In genomic region chr14:73472205-73472604, GRCm38 (mm10) we compare ENCODE assay signal across 16 mouse cellular contexts. TPM values are rescaled to one million over a fixed set of nuclear protein-coding genes. Genes with fewer than 3 reads are reported as not detected.
DNase-seq lines count a peak whose midpoint lies in the region; ATAC-seq and TF ChIP-seq lines count a peak whose summit lies in the region.
"Had no signal": no experiment of that assay in that cellular context is flagged by ENCODE, and none has a peak within 500 bp of the region (broad histone marks: within the 10 kb centered on the region; RNA-seq: fewer than 3 reads in every experiment).

No protein-coding gene starts in this region.

- no peak for TF ChIP-seq POLR2A in MEL (IDR thresholded peaks at IDR 0.05; ENCODE audit: control insufficient read depth in 1 of 2, insufficient read depth in 1 of 2, low read depth in 1 of 2, low read length in 2 of 2, poor library complexity in 1 of 2)

- no peak overlapping the region for H3K9ac ChIP-seq in forebrain, embryonic 12.5 days
- no peak overlapping the region for H3K9ac ChIP-seq in forebrain, embryonic 15.5 days (replicated peaks)
- no peak overlapping the region for H3K9ac ChIP-seq in limb, embryonic 12.5 days (replicated peaks)
- H3K9ac ChIP-seq in MEL (ENCODE audit: control insufficient read depth, low read depth, low read length, poor library complexity, severe bottlenecking), result no peak overlapping the region
- H3K9ac ChIP-seq in neural tube, embryonic 13.5 days, result no peak overlapping the region
- H3K9ac ChIP-seq: intestine, embryonic 15.5 days had no signal

- 53% methylated on average over 7 of the region's 7 CpGs for WGBS in forebrain, embryonic 12.5 days
- 30% methylated on average over 7 of the region's 7 CpGs for WGBS in forebrain, embryonic 15.5 days
- 19% methylated on average over 7 of the region's 7 CpGs for WGBS in limb, embryonic 12.5 days
- WGBS in limb, embryonic 10.5 days, result 33% methylated on average over 7 of the region's 7 CpGs
- WGBS in neural tube, embryonic 13.5 days, result 34% methylated on average over 7 of the region's 7 CpGs

- H3K4me1 ChIP-seq in forebrain, embryonic 12.5 days, result peaks cover 26% of the 10 kb centered on the region; the same call in 1 of the 2 replicates
- H3K4me1 ChIP-seq in forebrain, embryonic 15.5 days, result peaks cover 41% of the 10 kb centered on the region
- H3K4me1 ChIP-seq in limb, embryonic 12.5 days (replicated peaks), result peaks cover 30% of the 10 kb centered on the region
- H3K4me1 ChIP-seq in limb, embryonic 10.5 days, result peaks cover 16% of the 10 kb centered on the region
- peaks cover 0 to 11% of the 10 kb centered on the region in 2 experiments; a peak in 2 of 4 replicates for H3K4me1 ChIP-seq in MEL (ENCODE audit: control insufficient read depth in 1 of 2, insufficient read depth in 2 of 2, low read length in 2 of 2)
- H3K4me1 ChIP-seq in neural tube, embryonic 13.5 days (replicated peaks), result peaks cover 37% of the 10 kb centered on the region
- H3K4me1 ChIP-seq: intestine, embryonic 15.5 days had no signal

- no peak for ATAC-seq in forebrain, embryonic 12.5 days (ENCODE audit: low FRiP score)
- ATAC-seq in forebrain, embryonic 15.5 days (replicated peaks), result no peak
- no peak for ATAC-seq in limb, embryonic 12.5 days (ENCODE audit: insufficient number of reproducible peaks, insufficient read depth, low FRiP score, low TSS enrichment, low read depth)
- ATAC-seq in neural tube, embryonic 13.5 days (ENCODE audit: low read depth), result peak; percentile 55; the same call in 1 of the 2 replicates
- ATAC-seq: intestine, embryonic 15.5 days had no signal

- H3K4me2 ChIP-seq in forebrain, embryonic 12.5 days, result no peak overlapping the region
- H3K4me2 ChIP-seq in forebrain, embryonic 15.5 days (replicated peaks), result no peak overlapping the region
- no peak overlapping the region for H3K4me2 ChIP-seq in limb, embryonic 12.5 days
- H3K4me2 ChIP-seq in neural tube, embryonic 13.5 days, result 0 out of 2 replicates have a peak overlapping the region, but pooled peaks have one; percentile 11
- H3K4me2 ChIP-seq: intestine, embryonic 15.5 days; liver, embryonic 11.5 days had no signal

- H3K27me3 ChIP-seq in forebrain, embryonic 12.5 days, result no peaks in the 10 kb centered on the region
- H3K27me3 ChIP-seq in forebrain, embryonic 15.5 days, result no peaks in the 10 kb centered on the region
- H3K27me3 ChIP-seq in limb, embryonic 12.5 days, result no peaks in the 10 kb centered on the region
- H3K27me3 ChIP-seq in limb, embryonic 10.5 days (ENCODE audit: low read depth, poor library complexity, severe bottlenecking), result no peaks in the 10 kb centered on the region
- H3K27me3 ChIP-seq in MEL (ENCODE audit: control insufficient read depth in 1 of 2, insufficient read depth in 2 of 2, low read length in 2 of 2), result no peaks in the 10 kb centered on the region; a peak in 1 of 4 replicates
- H3K27me3 ChIP-seq in neural tube, embryonic 13.5 days, result no peaks in the 10 kb centered on the region
- H3K27me3 ChIP-seq: intestine, embryonic 15.5 days had no signal

- peak overlapping the region; percentile 50; the same call in 1 of the 2 replicates for H3K27ac ChIP-seq in forebrain, embryonic 12.5 days
- no peak overlapping the region for H3K27ac ChIP-seq in forebrain, embryonic 15.5 days (replicated peaks)
- 0 out of 2 replicates have a peak overlapping the region, but pooled peaks have one; percentile 56 for H3K27ac ChIP-seq in limb, embryonic 12.5 days
- H3K27ac ChIP-seq in limb, embryonic 10.5 days, result no peak overlapping the region
- no peak overlapping the region for H3K27ac ChIP-seq in MEL (ENCODE audit: control insufficient read depth, low read depth, low read length)
- H3K27ac ChIP-seq in neural tube, embryonic 13.5 days (replicated peaks), result no peak overlapping the region; the same call in 1 of the 2 replicates
- H3K27ac ChIP-seq: hindbrain, embryonic 10.5 days; intestine, embryonic 15.5 days had no signal

- no peaks in the 10 kb centered on the region for H3K36me3 ChIP-seq in forebrain, embryonic 12.5 days (replicated peaks)
- H3K36me3 ChIP-seq in forebrain, embryonic 15.5 days, result no peaks in the 10 kb centered on the region
- H3K36me3 ChIP-seq in limb, embryonic 12.5 days, result no peaks in the 10 kb centered on the region
- H3K36me3 ChIP-seq in limb, embryonic 10.5 days, result no peaks in the 10 kb centered on the region
- peaks cover 0 to 8% of the 10 kb centered on the region in 2 experiments; a peak in 2 of 4 replicates for H3K36me3 ChIP-seq in MEL (ENCODE audit: control insufficient read depth in 1 of 2, insufficient read depth in 2 of 2, low read length in 2 of 2)
- H3K36me3 ChIP-seq in neural tube, embryonic 13.5 days, result no peaks in the 10 kb centered on the region
- H3K36me3 ChIP-seq: hindbrain, embryonic 10.5 days; intestine, embryonic 15.5 days had no signal

- TF ChIP-seq RAD21 in MEL (IDR thresholded peaks at IDR 0.05; ENCODE audit: low read depth, low read length), result no peak

- H3K4me3 ChIP-seq in forebrain, embryonic 12.5 days (replicated peaks), result no peak overlapping the region
- no peak overlapping the region for H3K4me3 ChIP-seq in forebrain, embryonic 15.5 days
- H3K4me3 ChIP-seq in limb, embryonic 12.5 days (replicated peaks), result no peak overlapping the region
- no peak overlapping the region for H3K4me3 ChIP-seq in limb, embryonic 10.5 days
- no peak overlapping the region for H3K4me3 ChIP-seq in MEL (ENCODE audit: control insufficient read depth in 1 of 2, insufficient read depth in 1 of 2, low read depth in 2 of 2, low read length in 2 of 2)
- H3K4me3 ChIP-seq in neural tube, embryonic 13.5 days, result no peak overlapping the region
- H3K4me3 ChIP-seq: erythroblast, embryonic 14.5 days; hindbrain, embryonic 10.5 days; intestine, embryonic 15.5 days had no signal

- no peak for TF ChIP-seq EP300 in MEL (IDR thresholded peaks at IDR 0.05; ENCODE audit: low read depth in 1 of 2, low read length in 2 of 2)

- no peak for DNase-seq in limb, embryonic 10.5 days (ENCODE audit: low spot score)
- peak; percentile 12 for DNase-seq in MEL (ENCODE audit: low read depth, low spot score)
- DNase-seq in thymus, postnatal 14 days, result no peak
- DNase-seq: adrenal gland, postnatal 36 days; cerebellum, adult 9-10 months; gastrocnemius, postnatal 14 days; kidney, postnatal 14 days; layer of hippocampus, adult 9-11 months had no signal

- TF ChIP-seq CTCF in MEL (IDR thresholded peaks at IDR 0.05 in 2 of 3, conservative IDR thresholded peaks at IDR 0.05 in 1 of 3; ENCODE audit: control insufficient read depth in 1 of 3, insufficient read depth in 1 of 3, low read depth in 2 of 3, low read length in 3 of 3, poor library complexity in 1 of 3, severe bottlenecking in 1 of 3), result no peak

- H3K79me2 ChIP-seq in MEL (ENCODE audit: control insufficient read depth, insufficient read depth, low read length, poor library complexity), result no peaks in the 10 kb centered on the region

- no peaks in the 10 kb centered on the region for H3K9me3 ChIP-seq in forebrain, embryonic 12.5 days
- H3K9me3 ChIP-seq in forebrain, embryonic 15.5 days, result no peaks in the 10 kb centered on the region
- no peaks in the 10 kb centered on the region for H3K9me3 ChIP-seq in limb, embryonic 12.5 days
- H3K9me3 ChIP-seq in limb, embryonic 10.5 days (replicated peaks), result no peaks in the 10 kb centered on the region
- no peaks in the 10 kb centered on the region for H3K9me3 ChIP-seq in MEL (replicated peaks; ENCODE audit: insufficient read depth, low read length)
- H3K9me3 ChIP-seq in neural tube, embryonic 13.5 days, result no peaks in the 10 kb centered on the region
- H3K9me3 ChIP-seq: hindbrain, embryonic 10.5 days; intestine, embryonic 15.5 days had no signal

TF ChIP-seq in MEL, 35 proteins besides CTCF, POLR2A, EP300 and RAD21 (continues in another document):
- TF ChIP-seq USF2 (IDR thresholded peaks at IDR 0.05; ENCODE audit: borderline replicate concordance in 1 of 2, insufficient read depth in 1 of 2, low read depth in 1 of 2, low read length in 2 of 2) (no peak), NELFE (IDR thresholded peaks at IDR 0.05; ENCODE audit: low read depth, low read length) (no peak), TAL1 (IDR thresholded peaks at IDR 0.05; ENCODE audit: low read length) (no peak), ZKSCAN1 (IDR thresholded peaks at IDR 0.05; ENCODE audit: low read depth, low read length) (no peak), ZC3H11A (IDR thresholded peaks at IDR 0.05; ENCODE audit: low read depth, low read length) (no peak), SIN3A (IDR thresholded peaks at IDR 0.05; ENCODE audit: low read length) (no peak), ELF1 (IDR thresholded peaks at IDR 0.05; ENCODE audit: low read depth, low read length) (no peak), E2F4 (IDR thresholded peaks at IDR 0.05; ENCODE audit: borderline replicate concordance, low read depth, low read length) (no peak), CHD2 (IDR thresholded peaks at IDR 0.05; ENCODE audit: low read length) (no peak), USF1 (IDR thresholded peaks at IDR 0.05; ENCODE audit: low read depth, low read length) (no peak), JUND (IDR thresholded peaks at IDR 0.05; ENCODE audit: low read depth, low read length) (no peak), MXI1 (IDR thresholded peaks at IDR 0.05; ENCODE audit: low read depth, low read length) (no peak), ZNF384 (IDR thresholded peaks at IDR 0.05; ENCODE audit: low read depth, low read length) (no peak)

RNA-seq across cellular contexts. Expression of gene Med4, which starts 37.6 kb away (rescaled TPM):
- polyA plus RNA-seq in forebrain, embryonic 12.5 days (2016; fragmentation: Nextera tagmentation; extraction: Ambion mirVana), result 98.8 and 100 TPM in 2 replicates
- 107 and 109 TPM in 2 replicates for polyA plus RNA-seq in forebrain, embryonic 15.5 days (2015; fragmentation: Nextera tagmentation; extraction: Ambion mirVana)
- 105 and 107 TPM in 2 replicates for polyA plus RNA-seq in limb, embryonic 12.5 days (2016; fragmentation: Nextera tagmentation; extraction: Ambion mirVana)
- 120 and 123 TPM in 2 replicates for polyA plus RNA-seq in limb, embryonic 10.5 days (2016; fragmentation: Nextera tagmentation; extraction: Ambion mirVana)
- total RNA-seq in MEL (2012; rRNA removed), result 62.2 and 65.2 TPM in 2 replicates
- 10 to 100 TPM in 1 of 2 experiments, not detected in 1; 69.2 TPM for polyA plus RNA-seq in MEL (2012; ENCODE audit: insufficient read depth in 1 of 2, insufficient read length in 2 of 2, low read depth in 1 of 2, low replicate concordance in 2 of 2, missing spikeins in 1 of 2)
- 81.9 and 84.3 TPM in 2 replicates for polyA plus RNA-seq in neural tube, embryonic 13.5 days (2015; fragmentation: Nextera tagmentation; extraction: Ambion mirVana)

RNA-seq across cellular contexts. Expression of gene Sucla2, which starts 52.9 kb away (rescaled TPM):
- 100 and 108 TPM in 2 replicates for polyA plus RNA-seq in forebrain, embryonic 12.5 days (2016; fragmentation: Nextera tagmentation; extraction: Ambion mirVana)
- 100 and 101 TPM in 2 replicates for polyA plus RNA-seq in forebrain, embryonic 15.5 days (2015; fragmentation: Nextera tagmentation; extraction: Ambion mirVana)
- polyA plus RNA-seq in limb, embryonic 12.5 days (2016; fragmentation: Nextera tagmentation; extraction: Ambion mirVana), result 96.4 and 98.0 TPM in 2 replicates
- polyA plus RNA-seq in limb, embryonic 10.5 days (2016; fragmentation: Nextera tagmentation; extraction: Ambion mirVana), result 90.6 and 102 TPM in 2 replicates
- total RNA-seq in MEL (2012; rRNA removed), result 59.4 and 63.0 TPM in 2 replicates
- polyA plus RNA-seq in MEL (2012; ENCODE audit: insufficient read depth in 1 of 2, insufficient read length in 2 of 2, low read depth in 1 of 2, low replicate concordance in 2 of 2, missing spikeins in 1 of 2), result 10 to 100 TPM; 61.6 to 65.5 TPM
- polyA plus RNA-seq in neural tube, embryonic 13.5 days (2015; fragmentation: Nextera tagmentation; extraction: Ambion mirVana), result 118 and 126 TPM in 2 replicates

Comparison
In these comparisons a context has a peak if more than half of its experiments do, and no peak if none do; other contexts are left out.
1. H3K27ac ChIP-seq: peak in forebrain, embryonic 12.5 days (single experiment) and limb, embryonic 12.5 days (single experiment); none in forebrain, embryonic 15.5 days (single experiment), limb, embryonic 10.5 days (single experiment), MEL (single experiment) and neural tube, embryonic 13.5 days (single experiment).